Mouse (Mus musculus) liver, embryonic 14.5 days (tissue): ENCODE data around the gene Csf2ra.

Experiments used
- CTCF ChIP-seq: IDR thresholded peaks from 2 replicates; pipeline ENCODE4 v1.5.1; 2016; ENCODE audit warnings: antibody characterized with exemption, low read depth, control low read depth
- EP300 ChIP-seq: IDR thresholded peaks from 2 replicates; pipeline ENCODE4 v1.6.1; 2016; ENCODE audit warnings: antibody characterized with exemption, low read depth

DNA sequence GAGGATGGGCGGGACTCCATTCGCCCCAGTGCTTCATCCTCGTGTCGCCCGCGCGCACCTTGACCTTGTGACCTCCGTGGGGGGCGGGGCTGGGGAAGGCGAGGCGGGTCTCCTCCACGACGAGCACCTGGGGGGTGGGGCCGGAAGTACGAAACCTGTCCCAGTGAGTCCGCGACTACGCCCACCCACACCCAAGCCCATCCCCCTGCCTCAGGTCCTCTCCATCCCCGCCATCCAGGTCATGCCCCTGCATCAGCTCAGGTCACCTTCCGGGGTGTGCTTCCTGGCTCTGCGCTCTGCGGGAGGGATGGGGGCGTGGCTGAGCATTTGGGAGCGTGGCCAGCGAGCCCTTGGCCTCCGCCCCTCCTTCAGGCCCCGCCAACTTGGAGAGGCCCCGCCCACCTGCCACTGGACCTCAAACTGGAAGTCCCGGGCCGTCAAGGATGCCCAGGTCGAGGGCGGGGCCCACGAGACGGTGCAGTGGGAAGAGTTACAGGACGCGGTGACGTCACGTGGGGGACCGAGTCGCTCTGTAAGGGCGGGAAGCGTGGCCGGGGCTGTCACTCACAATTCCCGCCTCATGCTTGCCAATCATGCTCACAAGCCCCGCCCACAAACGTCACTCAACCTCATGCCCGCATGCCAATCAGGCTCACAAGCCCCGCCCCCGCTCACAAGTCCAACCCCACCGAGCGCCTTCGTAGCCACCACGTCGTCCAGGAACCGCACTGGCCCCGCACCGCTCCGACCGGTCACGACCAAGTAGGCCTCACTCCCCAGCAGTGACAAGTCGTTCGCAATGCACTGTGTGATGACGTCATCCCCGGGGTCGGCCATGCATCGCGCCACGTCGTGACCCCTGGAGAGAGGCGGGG is 2.5 kb downstream of the Csf2ra start:
- TF ChIP-seq CTCF: no peak
- no peak for TF ChIP-seq EP300
